Mouse (Mus musculus) granulocyte monocyte progenitor cell, adult 5-6 weeks (primary cell): ENCODE measurements around the gene Gm10217. TPM values are rescaled to one million over a fixed set of nuclear protein-coding genes. Genes with fewer than 3 reads are reported as not detected.

Experiments
- ATAC-seq: replicated peaks from 2 replicates; pipeline ENCODE4 v1.8.0; 2016; ENCODE audit warnings: mild to moderate bottlenecking, moderate TSS enrichment, inconsistent platforms; ENCODE audit not compliant: poor library complexity, severe bottlenecking
- total RNA-seq, 2 experiments: library from RNA; stranded (forward) in 1 of 2; stranded (reverse) in 1 of 2; fragments of 200-712, 200-1000 nt in 1 of 2; fragments of >200 nt in 1 of 2; fragmentation: Nextera tagmentation in 1 of 2; gene quantifications; 2 replicates each; pipeline ENCODE4 v1.2.3; 2014 to 2017

The Gm10217 gene
- not detected in 2 replicates for total RNA-seq (2014; fragmentation: Nextera tagmentation)
- not detected in 2 replicates for total RNA-seq (2017)

DNA sequence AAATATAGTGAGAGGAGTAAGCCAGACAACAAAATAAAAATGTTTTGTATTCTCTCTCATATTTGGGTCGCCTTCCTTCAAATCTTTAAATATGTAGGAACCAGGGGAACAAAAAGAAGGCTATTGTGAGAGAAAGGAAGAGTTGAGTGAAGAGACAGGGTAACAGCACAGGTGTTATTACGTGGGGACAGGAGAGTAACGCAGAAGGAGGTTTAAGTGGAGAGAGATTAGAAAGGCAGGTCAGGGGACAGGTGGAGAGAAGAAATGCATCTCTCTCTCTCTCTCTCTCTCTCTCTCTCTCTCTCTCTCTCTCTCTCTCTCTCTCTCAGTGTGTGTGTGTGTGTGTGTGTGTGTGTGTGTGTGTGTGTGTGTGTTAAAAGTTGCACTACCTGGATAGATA is at the start of gene Gm10217:
Gene Gm10217 (plus strand): TSS at position 301 of the 400 bp plus-strand sequence.
- no peak for ATAC-seq

DNA sequence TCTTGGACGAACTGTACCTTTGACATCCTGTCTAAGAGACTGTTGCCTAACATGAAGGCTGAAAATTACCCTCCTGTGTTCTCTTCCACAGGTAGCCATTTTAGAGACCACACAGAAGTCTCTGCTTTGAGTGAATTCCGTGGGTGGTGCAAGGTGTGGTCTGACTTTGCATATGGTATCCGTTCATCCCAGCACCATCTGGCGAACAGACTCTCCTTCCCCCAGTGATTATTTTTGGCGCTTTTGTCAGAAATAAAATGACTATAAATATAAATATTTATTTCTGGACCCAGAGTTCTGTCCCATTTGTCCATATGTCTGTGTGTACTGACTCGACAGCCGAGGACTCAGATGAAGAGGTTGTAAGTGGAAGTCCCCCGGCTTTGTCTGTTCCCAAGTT is 39.3 kb upstream of the Gm10217 start:
- ATAC-seq = no peak

DNA sequence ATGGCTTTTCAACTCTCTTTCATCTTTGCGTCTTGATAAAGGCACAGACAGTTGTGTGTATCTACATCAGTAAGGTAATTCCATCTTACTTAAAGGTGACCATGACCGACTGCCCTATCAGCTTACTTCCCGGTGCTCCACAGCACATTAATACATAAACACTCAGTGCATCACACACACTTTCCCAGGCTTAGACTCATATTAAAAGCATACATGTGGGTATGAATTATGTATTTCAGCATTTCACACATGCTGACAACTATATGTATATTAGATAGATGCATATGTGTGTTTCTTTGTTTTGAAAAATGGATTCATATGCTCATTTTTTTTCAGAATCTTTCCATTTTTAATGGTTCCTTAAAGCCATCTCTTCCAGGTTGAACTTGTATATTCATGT is 23.8 kb upstream of the Gm10217 start:
- no peak for ATAC-seq

DNA sequence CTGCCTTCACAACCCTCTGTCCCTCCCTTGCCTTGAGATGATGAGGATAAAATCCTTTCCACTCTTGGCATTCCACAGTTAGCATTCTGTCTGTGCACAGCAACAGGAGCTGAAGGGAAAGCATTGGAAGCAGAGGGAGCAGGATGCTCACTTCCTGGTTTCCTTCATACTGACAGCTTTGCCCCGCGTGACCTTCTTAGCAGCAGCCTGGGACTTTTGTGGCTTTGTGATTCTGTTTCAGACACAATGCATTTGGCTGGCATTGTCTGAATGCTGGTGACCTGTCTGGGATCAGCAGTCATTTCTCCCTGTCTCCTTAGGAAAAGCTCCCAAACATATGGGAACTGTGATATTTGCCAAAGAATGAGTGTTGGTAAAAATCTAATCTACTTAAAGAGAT is 4.8 kb upstream of the Gm10217 start:
- ATAC-seq = no peak

DNA sequence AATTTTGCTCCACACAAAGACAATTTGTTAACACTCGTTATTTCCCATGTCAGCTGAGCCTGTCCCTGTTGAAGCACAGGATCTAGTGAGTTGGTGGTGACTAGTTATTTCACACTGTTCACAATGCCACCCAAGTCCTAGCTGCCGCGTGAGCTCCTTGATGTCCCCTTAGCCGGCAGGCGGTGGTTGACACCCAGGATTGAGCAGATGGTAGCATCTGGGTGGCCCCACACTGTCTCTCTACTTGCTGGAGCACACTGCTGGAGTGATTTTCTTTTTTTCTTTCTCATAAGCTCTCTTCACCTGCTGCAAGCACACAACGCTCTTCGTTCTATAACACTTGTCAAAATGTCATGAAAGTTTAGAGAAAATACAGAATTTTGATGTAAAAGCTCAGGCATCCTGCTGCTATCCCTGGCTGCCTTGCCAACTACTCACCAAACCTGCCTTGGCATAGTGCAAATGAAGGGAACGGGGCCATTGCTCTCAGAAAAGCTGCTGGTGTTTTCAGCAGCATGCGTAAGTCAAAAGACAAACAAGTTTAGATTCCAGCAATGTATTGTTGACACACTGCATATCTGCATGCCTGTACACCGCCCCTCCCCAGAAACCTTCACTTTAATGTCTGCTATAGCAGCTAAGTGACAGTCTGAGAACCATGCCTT is 3.4 kb upstream of the Gm10217 start:
- ATAC-seq = no peak

DNA sequence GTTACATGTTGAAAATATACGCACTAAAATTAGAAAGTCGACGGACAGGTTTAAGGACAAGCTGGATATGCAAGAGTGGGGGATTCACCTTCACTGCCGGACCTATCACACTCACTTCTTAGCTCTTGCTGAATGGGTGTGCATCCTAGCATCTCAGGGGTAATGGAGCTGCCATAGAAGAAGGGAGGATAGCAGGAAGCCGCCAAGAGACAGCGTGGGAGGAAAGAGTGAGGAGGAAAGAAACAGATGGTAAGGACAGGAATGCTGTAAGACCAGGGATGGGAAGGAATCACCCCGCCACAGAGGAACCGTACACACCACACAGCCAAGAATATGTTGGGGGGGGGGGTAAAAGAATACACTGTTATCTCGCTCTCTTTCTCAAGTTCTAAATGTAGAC is 1.1 kb downstream of the Gm10217 start:
- no peak for ATAC-seq

DNA sequence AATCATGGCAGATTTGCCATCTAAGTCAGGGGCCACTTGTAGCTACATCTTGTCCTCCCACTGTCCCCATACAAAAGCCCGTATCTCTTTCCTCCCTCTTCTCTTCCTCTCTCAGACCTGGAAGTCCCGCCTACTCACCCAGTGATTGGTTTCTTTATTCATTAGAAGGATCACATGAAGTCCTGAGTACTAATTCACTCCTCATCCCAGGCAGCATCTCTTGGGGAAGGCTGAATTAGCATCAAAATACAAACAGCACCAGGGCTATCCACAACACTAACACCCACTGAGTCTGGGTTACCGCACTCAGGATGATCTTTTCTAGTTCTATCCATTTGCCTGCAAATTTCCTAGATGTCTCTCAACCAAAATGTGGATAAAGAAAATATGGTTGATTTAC is 4.0 kb downstream of the Gm10217 start:
- no peak for ATAC-seq

DNA sequence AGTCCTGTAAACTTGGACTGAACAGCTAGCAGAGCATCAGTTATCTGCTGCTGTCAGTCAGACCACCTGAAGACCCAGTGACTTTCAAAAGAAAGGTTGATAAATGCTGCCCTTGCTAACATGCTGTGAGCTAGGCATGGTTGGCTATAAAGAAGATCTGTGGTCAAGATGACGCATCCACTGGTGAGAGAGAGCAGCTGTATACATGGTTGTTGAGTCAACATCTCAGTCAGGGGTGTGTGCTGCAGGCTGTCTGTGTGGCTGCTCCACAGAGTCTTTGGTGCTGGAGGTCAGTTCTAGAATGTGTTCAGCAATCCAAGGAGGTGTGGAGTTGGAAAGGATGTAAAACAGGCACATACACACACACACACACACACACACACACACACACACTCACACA is 12.2 kb downstream of the Gm10217 start:
- ATAC-seq = no peak

DNA sequence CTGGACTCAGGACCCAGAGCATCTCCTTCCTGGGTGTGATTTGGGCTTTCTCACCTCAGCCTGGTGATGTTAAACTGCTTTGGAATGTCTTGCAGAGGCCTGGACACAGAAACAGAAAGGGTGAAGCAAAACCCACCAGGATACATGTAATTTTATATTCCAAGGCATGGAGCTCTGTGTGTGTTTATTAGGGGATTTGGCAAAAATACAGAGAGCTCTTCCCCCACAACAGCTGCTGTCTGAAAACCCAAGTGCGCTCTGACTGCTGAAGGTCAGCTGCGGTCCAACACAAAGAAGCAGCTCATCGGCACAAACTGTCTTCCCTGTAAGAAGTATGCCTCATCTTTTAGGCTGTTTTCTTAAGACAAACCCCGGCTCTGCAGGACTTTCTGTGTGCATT is 15.9 kb downstream of the Gm10217 start:
- ATAC-seq = no peak

DNA sequence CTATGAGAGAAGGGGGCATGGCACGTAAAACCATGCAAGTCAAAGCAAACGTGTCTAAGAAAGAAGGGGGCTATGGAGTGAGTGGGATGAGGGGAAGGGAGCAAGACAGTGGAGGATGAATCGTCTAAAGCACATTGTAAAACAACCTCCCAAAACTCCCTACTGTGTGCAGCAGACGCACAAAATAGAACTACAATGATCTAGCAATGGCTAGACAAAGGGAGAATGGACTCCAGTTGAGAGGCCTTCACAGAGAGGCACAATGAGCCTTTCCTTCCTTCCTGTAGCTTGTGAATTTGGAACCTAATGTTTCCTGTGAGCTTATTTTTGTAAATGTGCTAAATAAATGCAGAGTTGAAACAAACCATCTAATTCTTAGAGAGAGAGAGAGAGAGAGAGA is 22.7 kb downstream of the Gm10217 start:
- no peak for ATAC-seq

DNA sequence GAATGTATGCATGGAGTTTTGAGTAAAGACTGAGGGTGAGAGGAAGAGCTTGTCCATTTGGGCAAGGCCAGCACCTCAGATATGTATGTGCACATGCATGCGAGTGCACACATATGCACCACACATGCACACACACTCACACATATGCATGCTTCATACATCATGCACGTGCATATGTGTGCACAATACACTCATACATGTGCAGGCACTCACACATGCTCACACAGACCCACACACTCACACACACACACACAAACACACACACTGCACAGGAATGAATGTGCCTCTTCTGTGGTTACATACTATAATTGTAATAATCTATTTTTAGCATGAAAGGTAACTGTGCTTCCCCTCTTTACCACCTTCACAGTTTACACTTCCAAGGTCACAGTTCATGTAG is 35.1 kb downstream of the Gm10217 start:
- no peak for ATAC-seq

DNA sequence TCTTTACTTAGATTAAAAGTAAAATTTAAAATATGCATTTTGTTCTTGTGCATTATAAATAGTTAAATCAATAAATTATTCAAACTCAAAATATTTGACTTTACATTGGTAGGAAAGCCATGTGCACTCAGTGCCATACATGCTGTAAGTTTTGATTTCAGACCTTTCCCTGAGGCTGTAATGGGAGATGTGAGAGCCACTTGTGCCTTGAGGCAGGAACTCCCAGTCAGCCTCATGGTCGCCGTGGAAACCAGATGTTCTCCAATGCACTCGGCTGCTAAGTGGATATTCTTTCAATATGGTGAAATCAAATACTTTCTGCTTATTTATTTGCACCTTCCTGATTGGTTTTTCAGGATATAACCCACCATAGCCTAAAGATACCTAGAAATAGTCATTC is 35.6 kb downstream of the Gm10217 start:
- no peak for ATAC-seq

Other genes starting within 250 kb of the Gm10217 start
- gene Fam155a, start 93.1 kb upstream of the Gm10217 start, total RNA-seq (2014; fragmentation: Nextera tagmentation) = not detected in 2 replicates
- gene Fam155a, start 93.1 kb upstream of the Gm10217 start, total RNA-seq (2017) = not detected in 2 replicates
- gene Lig4, start 113.4 kb downstream of the Gm10217 start, total RNA-seq (2014; fragmentation: Nextera tagmentation) = 2.3 and 2.8 TPM in 2 replicates
- 1.2 and 1.4 TPM in 2 replicates for gene Lig4, start 113.4 kb downstream of the Gm10217 start, total RNA-seq (2017)
- gene Abhd13, start 113.5 kb downstream of the Gm10217 start, total RNA-seq (2014; fragmentation: Nextera tagmentation) = 8.7 and 11.1 TPM in 2 replicates
- 14.5 and 14.8 TPM in 2 replicates for gene Abhd13, start 113.5 kb downstream of the Gm10217 start, total RNA-seq (2017)
- gene Tnfsf13b, start 142.2 kb downstream of the Gm10217 start, total RNA-seq (2014; fragmentation: Nextera tagmentation) = 0.19 and 4.2 TPM in 2 replicates
- 0.34 and 2.4 TPM in 2 replicates for gene Tnfsf13b, start 142.2 kb downstream of the Gm10217 start, total RNA-seq (2017)